Mouse (Mus musculus): ENCODE measurements around the gene Swi5.

DNA sequence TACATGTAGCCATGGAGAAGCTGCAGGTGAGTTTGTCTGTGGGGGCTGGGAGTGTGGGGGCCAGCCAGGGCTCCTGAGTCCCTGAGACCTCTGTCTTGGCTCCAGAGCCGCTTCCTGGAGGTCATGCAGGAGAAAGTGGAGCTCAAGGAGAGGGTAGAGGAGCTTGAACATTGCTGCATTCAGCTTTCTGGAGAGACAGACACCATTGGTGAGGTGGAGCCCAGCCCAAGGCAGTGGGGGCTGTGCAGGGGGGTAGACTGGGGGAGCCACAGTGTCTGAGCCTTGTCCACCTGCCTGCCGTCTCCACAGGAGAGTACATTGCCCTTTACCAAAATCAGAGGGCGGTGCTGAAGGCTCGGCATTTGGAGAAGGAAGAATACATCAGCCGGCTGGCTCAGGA lies 17.8 kb upstream of the Swi5 start:
- TF ChIP-seq CTCF (IDR thresholded peaks at IDR 0.05; ENCODE audit: low read depth, low read length) (no peak), TAL1 (conservative IDR thresholded peaks at IDR 0.05; ENCODE audit: low read depth, low read length) (no peak)
